Mouse (Mus musculus): ENCODE data around the gene Zcwpw1. TPM values are rescaled to one million over a fixed set of nuclear protein-coding genes. Genes with fewer than 3 reads are reported as not detected.
"Not testable (repeated sequence)": the region's sequence is repeated elsewhere in the genome, so short reads cannot be mapped to it uniquely, and the experiment has no call there.

Zcwpw1 gene
- polyA plus RNA-seq, 1 experiment from 2014 or later, result 14.4 TPM

DNA sequence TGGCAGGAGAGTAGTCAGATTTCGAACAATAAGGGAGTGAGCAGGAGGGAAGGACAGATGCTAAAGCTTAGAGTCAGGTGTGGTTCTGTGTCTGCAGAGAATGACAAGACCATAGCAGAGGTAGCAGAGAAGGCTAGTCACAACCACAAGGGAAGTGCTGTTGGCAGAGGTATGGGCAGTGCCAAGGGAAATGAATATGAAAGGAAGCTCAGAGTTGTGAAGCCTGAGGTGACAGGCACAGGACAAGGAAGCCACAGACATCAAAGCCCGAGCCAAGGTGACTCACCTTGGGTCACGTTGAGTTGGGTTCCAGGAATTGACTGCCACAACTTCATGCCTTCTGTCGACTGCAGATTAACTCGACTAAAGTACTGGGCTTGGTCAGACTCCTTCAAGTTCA is 69.3 kb downstream of the Zcwpw1 start:
- not testable (repeated sequence) for H3K27me3 ChIP-seq (replicated peaks; ENCODE audit: control insufficient read depth, insufficient read depth, low read length); H3K27ac ChIP-seq (ENCODE audit: low read depth); H3K4me1 ChIP-seq (replicated peaks; ENCODE audit: control insufficient read depth, insufficient read depth, low read length); H3K4me2 ChIP-seq (ENCODE audit: low read length); H3K9me3 ChIP-seq (ENCODE audit: control insufficient read depth, low read length); DNase-seq (ENCODE audit: low spot score); H3K4me3 ChIP-seq (ENCODE audit: low read depth, low read length); H3K36me3 ChIP-seq (ENCODE audit: control insufficient read depth, insufficient read depth, low read length); ATAC-seq (replicated peaks; ENCODE audit: low FRiP score, low TSS enrichment, low read depth); H3K9ac ChIP-seq (ENCODE audit: low read length)
- 68% methylated on average over 4 of the region's 5 CpGs for WGBS

DNA sequence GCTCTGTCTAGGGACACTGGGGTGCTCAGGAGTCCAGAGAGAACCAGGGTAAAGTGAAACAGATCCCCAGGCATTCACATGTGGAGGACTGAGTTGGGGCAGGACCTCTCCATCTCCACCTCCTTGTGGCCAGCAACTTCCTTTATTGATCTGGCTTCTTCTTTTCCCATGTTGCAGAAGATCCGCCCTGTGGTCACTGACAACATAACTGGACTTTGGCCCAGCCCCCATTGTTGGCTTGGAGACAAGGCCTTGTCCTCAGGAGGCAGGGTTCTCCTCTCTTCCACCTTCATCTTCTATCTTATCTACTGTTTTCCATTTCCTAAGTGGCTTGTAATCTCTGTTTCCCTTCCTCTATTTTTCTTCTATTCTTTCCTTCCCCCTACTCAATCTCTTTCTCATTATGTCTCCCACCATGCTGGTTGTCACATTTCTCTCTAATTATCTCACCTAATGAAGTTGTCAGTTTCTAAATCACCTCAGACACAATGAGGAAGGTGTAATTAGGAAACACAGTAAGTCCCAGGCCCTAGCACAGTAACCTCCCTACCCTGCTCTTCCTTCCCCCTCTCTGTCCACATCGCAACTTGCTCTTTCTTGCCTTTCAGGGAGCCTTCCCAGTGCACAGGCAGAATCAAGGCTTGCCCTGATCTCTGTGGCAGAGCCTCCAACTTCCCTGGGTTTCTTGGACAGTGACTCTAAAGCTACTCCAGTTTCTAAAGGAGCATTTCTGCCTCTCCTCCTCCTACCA is 70.5 kb downstream of the Zcwpw1 start, which contains the start of gene Pilrb1:
Pilrb1 (minus strand) TSS at position 147 of the 751 bp plus-strand sequence.
- not testable (repeated sequence) for DNase-seq (ENCODE audit: low spot score); H3K36me3 ChIP-seq (ENCODE audit: control insufficient read depth, insufficient read depth, low read length); H3K27ac ChIP-seq (ENCODE audit: low read depth); H3K4me3 ChIP-seq (ENCODE audit: low read depth, low read length); H3K27me3 ChIP-seq (replicated peaks; ENCODE audit: control insufficient read depth, insufficient read depth, low read length); H3K9me3 ChIP-seq (ENCODE audit: control insufficient read depth, low read length); ATAC-seq (replicated peaks; ENCODE audit: low FRiP score, low TSS enrichment, low read depth); H3K9ac ChIP-seq (ENCODE audit: low read length); H3K4me2 ChIP-seq (ENCODE audit: low read length); H3K4me1 ChIP-seq (replicated peaks; ENCODE audit: control insufficient read depth, insufficient read depth, low read length)
- WGBS, result 68% methylated on average over 2 of the region's 2 CpGs

DNA sequence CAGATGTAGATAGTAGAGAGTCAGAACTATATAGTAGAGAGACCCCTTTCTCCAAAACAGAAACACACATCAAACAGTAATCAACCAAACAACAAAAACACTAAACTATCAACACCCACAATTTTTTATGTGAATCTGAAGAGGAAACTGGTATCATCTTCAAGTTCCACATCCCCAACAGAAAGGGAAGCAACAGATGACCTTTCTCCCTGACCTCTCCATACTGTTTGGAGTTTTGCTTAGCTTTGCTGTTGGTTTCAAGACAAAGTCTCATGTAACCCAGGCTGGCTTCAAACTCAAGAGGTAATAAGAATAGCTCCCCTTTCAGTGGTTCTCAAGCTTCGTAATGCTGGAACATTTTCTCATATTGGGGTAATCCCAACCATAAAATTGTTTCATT is 76.4 kb downstream of the Zcwpw1 start:
- not testable (repeated sequence) for DNase-seq (ENCODE audit: low spot score); ATAC-seq (replicated peaks; ENCODE audit: low FRiP score, low TSS enrichment, low read depth); H3K4me3 ChIP-seq (ENCODE audit: low read depth, low read length); H3K4me2 ChIP-seq (ENCODE audit: low read length); H3K9ac ChIP-seq (ENCODE audit: low read length); H3K27ac ChIP-seq (ENCODE audit: low read depth); H3K4me1 ChIP-seq (replicated peaks; ENCODE audit: control insufficient read depth, insufficient read depth, low read length); H3K27me3 ChIP-seq (replicated peaks; ENCODE audit: control insufficient read depth, insufficient read depth, low read length); H3K9me3 ChIP-seq (ENCODE audit: control insufficient read depth, low read length); H3K36me3 ChIP-seq (ENCODE audit: control insufficient read depth, insufficient read depth, low read length)
- whole genome bisulfite sequencing, result 88% methylated on average over 1 of the region's 1 CpGs

DNA sequence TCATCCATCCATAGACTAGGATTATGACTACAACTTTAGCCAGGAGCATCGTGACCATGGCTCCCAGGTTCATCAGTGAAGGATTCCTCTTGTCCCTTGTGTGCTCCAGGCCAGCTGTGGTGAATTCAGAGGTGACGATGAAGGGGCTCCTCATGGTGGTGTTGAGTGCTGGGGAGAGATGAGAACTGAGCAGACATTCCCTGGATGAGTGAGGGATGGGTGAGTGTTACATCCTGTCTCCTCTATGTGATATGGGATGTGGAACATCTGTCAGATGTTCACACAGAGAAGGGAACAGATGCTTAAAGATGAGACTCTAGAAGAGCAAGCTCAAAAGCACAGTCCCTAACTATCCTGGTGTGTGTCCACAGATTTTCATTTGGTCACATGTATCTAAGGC is 81.0 kb downstream of the Zcwpw1 start:
- not testable (repeated sequence) for H3K4me3 ChIP-seq (ENCODE audit: low read depth, low read length); H3K27ac ChIP-seq (ENCODE audit: low read depth); H3K27me3 ChIP-seq (replicated peaks; ENCODE audit: control insufficient read depth, insufficient read depth, low read length); H3K9me3 ChIP-seq (ENCODE audit: control insufficient read depth, low read length); H3K9ac ChIP-seq (ENCODE audit: low read length); H3K36me3 ChIP-seq (ENCODE audit: control insufficient read depth, insufficient read depth, low read length); ATAC-seq (replicated peaks; ENCODE audit: low FRiP score, low TSS enrichment, low read depth); DNase-seq (ENCODE audit: low spot score); H3K4me2 ChIP-seq (ENCODE audit: low read length); H3K4me1 ChIP-seq (replicated peaks; ENCODE audit: control insufficient read depth, insufficient read depth, low read length)
- WGBS, result 70% methylated on average over 2 of the region's 2 CpGs

DNA sequence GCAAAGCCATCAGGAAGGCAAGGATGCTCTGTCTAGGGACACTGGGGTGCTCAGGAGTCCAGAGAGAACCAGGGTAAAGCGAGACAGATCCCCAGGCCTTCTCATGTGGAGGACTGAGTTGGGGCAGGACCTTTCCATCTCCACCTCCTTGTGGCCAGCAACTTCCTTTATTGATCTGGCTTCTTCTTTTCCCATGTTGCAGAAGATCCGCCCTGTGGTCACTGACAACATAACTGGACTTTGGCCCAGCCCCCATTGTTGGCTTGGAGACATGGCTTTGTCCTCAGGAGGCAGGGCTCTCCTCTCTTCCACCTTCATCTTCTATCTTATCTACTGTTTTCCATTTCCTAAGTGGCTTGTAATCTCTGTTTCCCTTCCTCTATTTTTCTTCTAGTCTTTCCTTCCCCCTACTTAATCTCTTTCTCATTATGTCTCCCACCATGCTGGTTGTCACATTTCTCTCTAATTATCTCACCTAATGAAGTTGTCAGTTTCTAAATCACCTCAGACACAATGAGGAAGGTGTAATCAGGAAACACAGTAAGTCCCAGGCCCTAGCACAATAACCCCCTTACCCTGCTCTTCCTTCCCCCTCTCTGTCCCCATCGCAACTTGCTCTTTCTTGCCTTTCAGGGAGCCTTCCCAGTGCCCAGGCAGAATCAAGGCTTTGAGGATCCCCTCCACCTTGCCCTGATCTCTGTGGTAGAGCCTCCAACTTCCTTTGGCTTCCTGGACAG is 84.2 kb downstream of the Zcwpw1 start, which contains the start of gene Pilrb2:
Pilrb2 (minus strand) TSS at position 172 of the 737 bp plus-strand sequence.
- H3K4me1 ChIP-seq (replicated peaks; ENCODE audit: control insufficient read depth, insufficient read depth, low read length); DNase-seq (ENCODE audit: low spot score); H3K9ac ChIP-seq (ENCODE audit: low read length); H3K4me3 ChIP-seq (ENCODE audit: low read depth, low read length); H3K36me3 ChIP-seq (ENCODE audit: control insufficient read depth, insufficient read depth, low read length); H3K4me2 ChIP-seq (ENCODE audit: low read length); H3K27me3 ChIP-seq (replicated peaks; ENCODE audit: control insufficient read depth, insufficient read depth, low read length); H3K9me3 ChIP-seq (ENCODE audit: control insufficient read depth, low read length); ATAC-seq (replicated peaks; ENCODE audit: low FRiP score, low TSS enrichment, low read depth); H3K27ac ChIP-seq (ENCODE audit: low read depth): not testable (repeated sequence)
- WGBS, result 71% methylated on average over 2 of the region's 3 CpGs

Other genes starting within 250 kb of the Zcwpw1 start
- 3.5 and 6.7 TPM in 2 replicates for gene Actl6b, start 234.3 kb upstream of the Zcwpw1 start, polyA plus RNA-seq (2014; fragmentation: Nextera tagmentation; extraction: Ambion mirVana)
- gene Tfr2, start 218.0 kb upstream of the Zcwpw1 start, polyA plus RNA-seq (2014; fragmentation: Nextera tagmentation; extraction: Ambion mirVana), result 0.34 and 0.38 TPM in 2 replicates
- 29.0 and 29.4 TPM in 2 replicates for gene Mospd3, start 186.7 kb upstream of the Zcwpw1 start, polyA plus RNA-seq (2014; fragmentation: Nextera tagmentation; extraction: Ambion mirVana)
- 112 and 126 TPM in 2 replicates for gene Pcolce, start 174.0 kb upstream of the Zcwpw1 start, polyA plus RNA-seq (2014; fragmentation: Nextera tagmentation; extraction: Ambion mirVana)
- 0.11 and 0.28 TPM in 2 replicates for gene Fbxo24, start 158.8 kb upstream of the Zcwpw1 start, polyA plus RNA-seq (2014; fragmentation: Nextera tagmentation; extraction: Ambion mirVana)
- 31.2 and 35.3 TPM in 2 replicates for gene Lrch4, start 158.7 kb upstream of the Zcwpw1 start, polyA plus RNA-seq (2014; fragmentation: Nextera tagmentation; extraction: Ambion mirVana)
- gene Gm20605, start 158.6 kb upstream of the Zcwpw1 start, polyA plus RNA-seq (2014; fragmentation: Nextera tagmentation; extraction: Ambion mirVana), result 9.2 and 10.1 TPM in 2 replicates
- gene Sap25, start 146.5 kb upstream of the Zcwpw1 start, polyA plus RNA-seq (2014; fragmentation: Nextera tagmentation; extraction: Ambion mirVana), result 6.9 and 10.2 TPM in 2 replicates
- gene Irs3, start 142.1 kb upstream of the Zcwpw1 start, polyA plus RNA-seq (2014; fragmentation: Nextera tagmentation; extraction: Ambion mirVana), result 0.08 TPM in 1 of 2 replicates, not detected in the other
- 16.0 and 16.4 TPM in 2 replicates for gene Agfg2, start 103.1 kb upstream of the Zcwpw1 start, polyA plus RNA-seq (2014; fragmentation: Nextera tagmentation; extraction: Ambion mirVana)
- 1.5 and 1.9 TPM in 2 replicates for gene Nyap1, start 46.2 kb upstream of the Zcwpw1 start, polyA plus RNA-seq (2014; fragmentation: Nextera tagmentation; extraction: Ambion mirVana)
- 121 and 125 TPM in 2 replicates for gene Tsc22d4, start 42.1 kb upstream of the Zcwpw1 start, polyA plus RNA-seq (2014; fragmentation: Nextera tagmentation; extraction: Ambion mirVana)
- 25.5 and 35.4 TPM in 2 replicates for gene Ppp1r35, start 8.9 kb upstream of the Zcwpw1 start, polyA plus RNA-seq (2014; fragmentation: Nextera tagmentation; extraction: Ambion mirVana)
- gene Mepce, start 143 bp upstream of the Zcwpw1 start, polyA plus RNA-seq (2014; fragmentation: Nextera tagmentation; extraction: Ambion mirVana), result 12.1 and 15.4 TPM in 2 replicates
- gene Pilra, start 48.5 kb downstream of the Zcwpw1 start, polyA plus RNA-seq (2014; fragmentation: Nextera tagmentation; extraction: Ambion mirVana), result 2.5 and 3.0 TPM in 2 replicates
- 0.66 and 1.4 TPM in 2 replicates for gene Pilrb1, start 70.3 kb downstream of the Zcwpw1 start, polyA plus RNA-seq (2014; fragmentation: Nextera tagmentation; extraction: Ambion mirVana)
- 0.55 and 0.63 TPM in 2 replicates for gene Pilrb2, start 84.0 kb downstream of the Zcwpw1 start, polyA plus RNA-seq (2014; fragmentation: Nextera tagmentation; extraction: Ambion mirVana)
- gene Cyp3a13, start 133.8 kb downstream of the Zcwpw1 start, polyA plus RNA-seq (2014; fragmentation: Nextera tagmentation; extraction: Ambion mirVana), result 13.2 and 13.6 TPM in 2 replicates
- 0.19 and 0.38 TPM in 2 replicates for gene Gjc3, start 175.3 kb downstream of the Zcwpw1 start, polyA plus RNA-seq (2014; fragmentation: Nextera tagmentation; extraction: Ambion mirVana)
- not detected in 2 replicates for gene Azgp1, start 193.7 kb downstream of the Zcwpw1 start, polyA plus RNA-seq (2014; fragmentation: Nextera tagmentation; extraction: Ambion mirVana)
- gene Smok3a, start 233.5 kb downstream of the Zcwpw1 start, polyA plus RNA-seq (2014; fragmentation: Nextera tagmentation; extraction: Ambion mirVana), result not detected in 2 replicates
- gene Smok3b, start 233.6 kb downstream of the Zcwpw1 start, polyA plus RNA-seq (2014; fragmentation: Nextera tagmentation; extraction: Ambion mirVana), result not detected in 2 replicates